Mouse (Mus musculus) brain, adult 2 months (tissue): ENCODE measurements around the gene Tssk6.
A peak's percentile ranks its signal among the peaks of the same experiment; 100 is the strongest.
"Not testable (repeated sequence)": the region's sequence is repeated elsewhere in the genome, so short reads cannot be mapped to it uniquely, and the experiment has no call there.

Experiments
- DNase-seq: peaks from one replicate; pipeline ENCODE4 v3.0.0; 2011; ENCODE audit warnings: low read depth, low spot score

Gene Tssk6

DNA sequence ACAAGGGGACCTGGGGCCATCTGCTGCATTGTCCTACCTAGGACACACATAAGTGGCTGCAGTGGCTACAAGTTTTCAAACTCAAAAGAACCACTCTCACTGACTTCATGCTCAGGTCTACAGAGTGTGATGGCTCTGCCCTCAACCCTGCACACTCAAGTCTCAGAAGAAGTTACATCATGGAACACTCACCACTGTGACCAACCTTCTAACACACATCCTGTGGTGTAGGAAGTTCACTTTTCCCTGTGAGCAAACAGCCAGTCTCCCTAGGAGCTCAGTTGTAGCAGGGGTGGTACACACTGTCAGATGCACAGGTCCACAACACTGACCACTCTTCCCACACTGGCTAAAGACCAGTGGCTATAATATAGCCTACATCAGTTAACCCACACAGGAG lies 16.5 kb downstream of the Tssk6 start:
- no peak for DNase-seq

DNA sequence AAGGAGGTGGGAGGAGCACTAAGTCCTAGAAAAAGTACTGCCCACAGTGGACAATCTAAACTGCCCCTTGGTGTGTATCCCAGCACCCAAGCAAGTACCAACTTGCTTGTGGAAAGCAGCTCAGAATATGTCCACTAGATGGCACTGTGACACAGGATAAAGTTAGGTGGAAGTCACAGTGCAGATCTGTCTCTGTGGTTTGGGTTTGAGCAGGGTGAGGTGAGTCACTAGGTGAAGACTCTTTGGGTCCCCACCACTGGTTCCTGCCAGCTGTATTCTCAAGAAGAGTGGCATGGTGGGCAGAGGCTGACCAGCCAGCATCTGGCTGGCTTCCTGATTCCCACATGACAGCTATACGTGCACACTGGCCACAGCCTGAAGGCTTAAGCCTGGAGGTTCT lies 17.0 kb downstream of the Tssk6 start:
- DNase-seq = peak; percentile 96

DNA sequence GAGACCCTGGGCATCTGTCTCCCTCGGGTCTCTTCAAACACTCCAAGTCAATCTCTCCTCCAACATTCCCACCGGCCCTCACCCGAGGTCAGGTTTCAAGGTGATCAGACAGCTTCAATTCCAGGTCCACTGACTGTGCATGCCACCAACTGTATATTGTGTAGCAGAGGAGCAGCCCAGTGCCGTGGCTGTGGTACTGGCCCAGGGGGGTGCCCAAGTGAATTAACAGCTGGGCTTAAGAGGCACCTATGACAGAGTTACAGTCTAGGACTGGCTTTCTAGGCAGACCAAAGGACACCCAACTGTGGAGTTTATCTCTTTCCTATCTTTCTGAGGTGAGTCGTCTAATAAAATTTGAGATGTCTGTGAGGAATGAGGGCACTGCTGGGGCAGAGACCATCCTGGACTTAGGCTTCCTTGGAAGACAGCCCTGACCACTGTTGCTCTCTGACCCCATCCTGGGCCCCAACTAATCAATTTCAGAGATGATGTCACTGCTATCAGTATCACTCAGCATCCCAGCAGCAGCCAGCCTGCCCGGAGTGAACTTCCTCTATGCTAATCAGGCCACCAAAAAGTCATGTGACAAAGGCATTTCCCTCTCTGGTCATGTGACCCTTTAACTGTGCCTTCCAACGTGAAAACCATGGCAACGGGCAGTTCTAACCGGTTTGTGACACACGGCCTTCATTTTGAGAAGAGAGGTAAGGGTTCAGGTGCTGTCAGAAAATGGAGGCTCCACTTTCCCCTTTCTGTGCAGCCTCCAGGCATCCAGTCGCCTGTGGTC lies 18.1 kb downstream of the Tssk6 start:
- DNase-seq = peak; percentile 80

DNA sequence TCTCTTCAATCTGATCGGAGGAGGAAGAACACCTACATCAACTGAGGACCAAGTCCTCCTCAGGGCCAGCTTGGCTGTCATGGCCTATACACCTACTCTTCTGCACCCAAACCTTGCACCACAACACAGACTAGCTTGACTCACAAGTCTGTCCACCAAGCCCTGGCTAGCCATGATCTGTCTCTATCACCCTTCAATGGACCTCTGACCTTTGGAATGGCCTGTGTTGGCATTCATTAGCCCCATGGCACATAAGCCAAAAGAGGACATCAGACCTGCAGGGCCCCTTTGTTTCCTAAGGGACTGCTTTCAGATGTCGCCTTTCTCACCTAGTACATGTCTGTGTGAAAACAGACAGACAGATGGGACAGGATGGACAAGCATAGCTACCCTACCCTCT lies 19.2 kb downstream of the Tssk6 start:
- no peak for DNase-seq

DNA sequence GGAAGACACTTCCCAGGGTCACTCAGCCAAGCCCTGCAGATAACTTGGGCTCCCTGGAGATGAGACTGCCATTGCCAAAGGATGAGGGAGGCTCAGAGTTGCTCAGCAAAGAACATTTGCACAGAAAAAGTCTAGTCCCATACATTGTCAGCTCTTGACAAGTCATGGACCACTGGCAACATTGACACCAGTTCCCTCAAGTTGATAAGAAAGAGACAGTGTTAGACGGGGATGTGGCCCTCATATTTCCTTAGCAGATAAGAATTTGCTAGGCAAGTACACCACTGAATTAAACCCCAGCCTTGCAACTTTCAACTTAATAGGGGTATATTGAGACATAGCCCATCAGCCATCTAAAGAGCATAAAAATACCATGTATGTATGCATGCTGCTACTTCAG lies 22.0 kb downstream of the Tssk6 start:
- no peak for DNase-seq

DNA sequence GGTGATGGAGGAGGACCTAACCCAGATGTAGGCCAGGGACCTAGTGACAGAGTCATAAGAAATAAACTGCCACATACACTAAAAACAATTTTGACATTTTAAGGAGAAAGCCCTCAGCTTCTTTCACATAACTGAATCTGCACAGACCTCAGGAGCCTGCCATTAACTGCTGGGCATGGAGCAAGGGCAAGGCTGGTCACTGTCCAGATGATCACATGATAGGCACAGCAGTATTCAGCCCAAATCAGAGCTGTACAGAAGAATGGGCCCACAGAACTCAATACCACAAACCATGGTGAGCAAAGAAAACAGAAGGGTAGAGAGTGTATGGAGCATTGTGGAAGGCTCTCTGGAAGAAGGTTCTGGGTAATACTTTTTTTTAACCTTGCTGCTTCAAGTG lies 24.9 kb downstream of the Tssk6 start:
- DNase-seq = no peak

DNA sequence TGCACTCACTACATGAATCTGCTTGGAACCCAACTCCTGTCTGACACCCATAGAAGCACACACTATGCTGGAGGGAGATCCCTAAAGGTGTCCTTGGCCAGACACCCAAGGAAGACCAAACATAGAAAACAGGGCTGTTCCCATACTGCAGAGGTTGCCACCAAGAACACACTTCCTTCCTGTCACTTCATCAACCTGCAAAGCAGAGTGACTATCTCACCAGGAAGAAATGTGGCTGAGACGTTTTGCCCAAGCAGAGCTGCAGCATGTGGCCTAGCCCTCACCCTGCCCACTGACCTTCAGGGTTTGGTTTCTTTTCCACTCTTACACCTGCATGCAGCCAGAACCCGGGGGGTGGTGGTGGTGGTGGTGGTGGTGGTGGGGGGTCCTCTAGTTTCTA lies 31.8 kb downstream of the Tssk6 start:
- DNase-seq = no peak

DNA sequence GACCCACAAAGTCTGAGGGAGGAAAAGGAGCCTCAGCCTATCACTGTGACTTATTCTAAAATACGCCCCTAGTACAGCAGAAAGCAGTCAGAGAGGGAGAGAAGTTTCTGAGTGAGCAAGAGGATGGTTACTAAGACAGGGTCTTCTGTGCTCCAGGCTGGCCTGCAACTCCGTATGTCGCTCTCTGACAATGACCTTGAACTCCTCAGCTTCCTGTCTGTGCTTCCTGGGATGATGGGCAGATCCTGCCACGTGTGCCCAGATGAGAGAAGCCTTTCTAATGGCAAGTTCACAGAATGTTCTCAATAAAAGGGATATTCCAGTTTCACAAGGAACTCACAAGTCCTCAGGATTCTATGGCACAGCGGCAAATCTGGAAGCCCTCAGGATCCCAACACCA lies 32.6 kb downstream of the Tssk6 start:
- no peak for DNase-seq

DNA sequence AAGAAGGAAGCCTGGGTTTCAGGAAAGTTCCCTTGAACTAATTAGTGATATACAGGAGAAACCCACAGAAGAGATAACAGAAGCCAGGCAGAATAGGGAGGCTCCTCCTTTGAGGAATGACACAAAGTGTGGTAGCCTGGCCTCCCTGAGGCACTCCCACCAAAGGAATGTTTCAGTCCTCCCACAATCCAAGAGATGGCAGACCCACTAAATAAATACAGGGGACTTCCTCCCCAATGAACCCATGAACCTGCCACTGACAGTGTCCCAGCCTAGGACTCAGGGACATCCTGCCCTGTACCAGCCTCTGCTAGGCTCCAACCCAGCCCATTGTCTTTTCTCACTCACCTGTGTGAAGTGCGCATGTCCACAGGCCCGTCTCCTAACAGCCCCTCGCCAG lies 33.4 kb downstream of the Tssk6 start:
- DNase-seq = no peak

DNA sequence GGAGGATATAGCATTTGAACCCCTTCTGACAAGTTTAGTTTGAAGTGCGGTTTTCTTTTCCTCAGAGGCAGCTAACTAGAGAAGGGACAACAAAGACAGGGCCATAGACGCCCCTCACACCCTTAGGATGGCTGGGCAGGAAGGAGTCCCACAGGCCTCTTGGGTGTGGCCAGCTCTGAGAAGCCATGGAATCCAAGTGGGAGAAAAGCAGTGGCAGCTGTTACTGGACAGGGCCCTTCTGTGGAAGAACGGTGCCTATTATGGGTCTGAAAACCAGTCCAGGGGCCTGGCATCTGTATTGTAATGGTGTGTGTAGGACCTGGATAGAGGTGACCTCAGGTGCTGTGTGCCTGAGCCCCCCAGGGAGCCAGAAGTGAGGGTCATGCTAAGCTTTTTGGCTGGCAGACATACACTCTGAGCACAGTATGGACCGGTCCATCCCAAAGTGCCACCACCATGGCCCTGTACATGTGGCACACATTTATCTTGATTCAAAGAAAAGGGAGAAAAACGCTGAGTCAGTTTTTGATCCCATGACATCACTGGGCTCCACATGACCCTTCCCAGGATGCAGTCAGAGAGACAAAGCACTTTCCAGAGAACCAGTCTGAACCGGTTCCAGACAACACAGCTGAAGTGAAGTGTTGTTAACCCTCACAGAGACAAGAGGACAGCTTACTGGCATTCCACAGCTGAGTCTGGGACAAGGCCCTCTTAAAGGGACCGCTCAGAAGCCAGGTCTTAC lies 34.2 kb downstream of the Tssk6 start:
- peak; percentile 82 for DNase-seq

DNA sequence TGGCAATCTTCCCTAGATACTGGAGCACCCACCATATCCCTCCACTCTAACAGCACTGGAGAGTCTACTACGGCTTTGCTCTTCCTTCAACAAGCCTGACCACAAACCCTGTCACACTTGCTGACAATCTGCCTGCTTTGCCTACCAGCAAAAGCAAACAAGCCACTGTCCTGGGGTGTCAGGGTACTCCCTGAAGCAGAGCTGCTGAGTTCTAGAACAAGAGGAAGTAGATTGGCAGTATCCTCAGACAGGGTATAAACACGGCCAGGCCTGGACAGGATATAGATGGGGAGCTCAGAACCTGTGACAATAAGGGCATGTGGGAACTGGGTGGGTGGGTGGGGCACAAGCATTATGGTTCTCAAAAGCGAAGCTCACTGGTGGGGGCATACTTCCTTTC lies 35.5 kb downstream of the Tssk6 start:
- DNase-seq = no peak

DNA sequence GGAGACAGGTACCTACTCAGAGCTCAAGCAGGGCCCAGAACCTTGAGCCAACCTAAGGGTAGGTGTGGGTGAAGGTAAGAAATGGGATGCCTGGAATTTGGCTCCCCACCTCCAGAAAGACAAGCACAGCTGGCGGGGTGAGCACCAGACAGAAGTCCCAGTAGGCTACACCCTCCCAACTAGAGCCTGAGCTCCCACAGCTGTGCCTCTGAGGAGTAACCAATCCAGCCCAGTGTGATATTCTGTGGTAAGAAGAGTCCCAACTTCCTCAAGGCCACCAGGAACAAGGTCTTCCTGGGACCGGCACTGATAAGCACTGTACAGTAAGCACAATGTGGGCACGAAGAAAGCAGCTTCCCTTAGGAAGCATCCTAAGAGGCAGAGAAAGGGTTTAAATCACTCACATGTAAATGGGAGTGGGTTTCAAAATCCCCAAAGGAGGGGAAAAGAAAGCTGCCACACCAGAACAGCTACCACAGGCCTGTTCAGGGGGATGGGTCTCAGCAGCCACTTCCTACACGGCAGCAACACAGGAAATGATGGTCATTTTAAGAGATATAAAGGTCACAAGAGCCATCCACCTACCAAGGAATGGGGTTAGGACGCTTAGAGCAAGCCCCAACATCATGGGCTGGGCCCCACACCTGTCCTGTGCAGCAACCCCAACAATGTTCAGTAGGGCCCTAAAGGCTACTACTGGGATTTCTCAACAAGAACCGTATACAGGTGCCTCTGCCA lies 36.4 kb downstream of the Tssk6 start:
- DNase-seq = no peak

DNA sequence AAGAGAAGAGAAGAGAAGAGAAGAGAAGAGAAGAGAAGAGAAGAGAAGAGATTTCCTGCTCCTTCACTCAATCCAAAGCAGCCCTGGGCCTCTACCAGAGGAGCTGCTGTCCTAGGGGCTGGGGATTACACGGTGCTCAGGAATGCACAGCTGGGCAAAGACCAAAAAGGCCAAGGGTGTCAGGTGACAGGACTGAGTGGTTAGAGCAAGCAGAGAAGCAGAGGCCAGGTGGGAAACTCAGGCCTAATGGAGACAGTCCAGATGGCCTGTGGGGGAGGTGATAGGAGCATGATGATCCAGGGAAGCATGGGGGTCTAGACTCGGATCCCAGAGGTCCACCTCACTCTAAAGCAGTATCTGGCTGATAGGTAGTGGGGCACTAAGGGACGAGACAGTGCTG lies 37.6 kb downstream of the Tssk6 start:
- no peak for DNase-seq

DNA sequence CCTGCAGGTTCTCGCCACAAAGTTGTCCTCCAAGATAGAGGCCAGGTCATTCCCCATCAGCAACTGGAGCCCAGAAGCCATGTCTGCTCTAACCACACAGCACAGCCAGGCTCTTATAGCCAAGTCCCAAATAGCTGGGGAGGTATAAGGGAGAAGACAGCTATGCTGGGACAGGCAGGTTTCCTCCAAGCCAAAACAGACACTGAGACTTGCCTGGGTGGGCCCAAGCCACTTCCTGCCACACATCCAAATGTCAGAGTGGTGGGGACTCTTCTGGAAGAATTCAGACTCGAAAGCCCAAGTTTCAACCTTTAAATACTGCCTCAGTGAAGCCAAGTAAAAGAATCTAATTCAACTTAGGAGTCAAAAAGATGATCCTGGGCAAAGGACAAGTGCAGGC lies 38.4 kb downstream of the Tssk6 start:
- no peak for DNase-seq

DNA sequence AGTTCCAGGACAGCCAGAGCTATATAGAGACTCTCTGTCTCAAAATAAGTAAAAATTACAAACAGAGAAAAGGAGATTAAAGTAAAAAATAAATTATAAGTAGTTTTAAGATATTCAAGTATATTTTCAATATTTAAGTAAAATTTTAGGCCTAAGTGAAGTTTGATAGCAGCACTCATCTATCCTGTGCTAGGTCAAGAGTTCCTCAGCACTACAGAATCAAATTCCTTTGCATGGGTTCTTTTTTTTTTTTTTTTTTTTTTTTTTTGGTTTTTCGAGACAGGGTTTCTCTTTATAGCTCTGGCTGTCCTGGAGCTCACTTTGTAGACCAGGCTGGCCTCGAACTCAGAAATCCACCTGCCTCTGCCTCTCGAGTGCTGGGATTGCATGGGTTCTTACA lies 40.5 kb downstream of the Tssk6 start:
- DNase-seq = not testable (repeated sequence)

DNA sequence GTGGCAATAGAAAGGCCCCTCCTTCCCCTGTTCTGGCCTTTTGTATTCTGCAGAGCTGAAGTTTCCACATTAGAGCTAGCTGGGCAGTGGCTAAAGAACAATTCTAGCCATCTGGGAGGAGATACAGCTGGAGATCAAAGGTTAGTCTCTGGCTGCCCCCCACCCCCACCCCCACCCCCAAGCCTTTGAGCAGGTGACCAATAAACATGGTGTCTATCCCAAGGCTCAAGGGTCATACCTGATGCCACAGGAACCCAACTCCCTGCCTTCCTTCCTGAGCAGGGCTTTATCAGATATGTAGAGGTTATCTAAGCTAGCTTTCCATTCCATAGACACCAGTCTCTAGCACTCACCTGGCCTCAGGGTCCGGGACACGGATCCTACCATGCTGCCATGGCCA lies 48.3 kb downstream of the Tssk6 start:
- DNase-seq = no peak
